ENCODE assay signal across 21 mouse cellular contexts in the genomic region with DNA sequence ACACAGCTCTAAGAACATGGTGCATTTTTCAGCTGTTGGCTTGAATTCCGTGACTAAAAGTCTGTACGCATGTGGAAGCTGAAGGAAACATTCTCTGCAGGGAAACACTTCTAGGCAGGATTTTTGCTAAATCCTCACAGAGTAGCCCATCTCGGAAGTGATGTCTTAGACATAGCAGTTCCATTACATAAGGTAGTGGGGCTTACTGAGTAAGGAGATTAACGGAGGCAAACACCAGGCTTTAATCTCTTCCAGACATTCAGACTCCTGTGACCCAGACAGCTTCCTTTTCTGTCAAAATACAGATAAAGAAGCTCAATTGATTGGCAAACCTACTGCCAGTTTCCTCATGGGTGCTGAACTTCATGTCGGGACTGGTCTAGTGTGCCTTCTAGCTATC.
DNase-seq lines count a peak whose midpoint lies in the region; ATAC-seq lines count a peak whose summit lies in the region.
"Had no signal": no experiment of that assay in that cellular context is flagged by ENCODE, and none has a peak within 500 bp of the region (broad histone marks: within the 10 kb centered on the region; RNA-seq: fewer than 3 reads in every experiment).

No protein-coding gene starts in this region.

- H3K9ac ChIP-seq in liver, embryonic 12.5 days, result no peak overlapping the region
- no peak overlapping the region for H3K9ac ChIP-seq in midbrain, embryonic 15.5 days
- H3K9ac ChIP-seq: heart, embryonic 15.5 days; hindbrain, embryonic 15.5 days; liver, embryonic 15.5 days; neural tube, embryonic 15.5 days had no signal

- H3K4me3 ChIP-seq in liver, embryonic 12.5 days, result no peak overlapping the region
- no peak overlapping the region for H3K4me3 ChIP-seq in embryonic facial prominence, embryonic 10.5 days
- H3K4me3 ChIP-seq in midbrain, embryonic 15.5 days, result no peak overlapping the region
- H3K4me3 ChIP-seq: erythroblast, embryonic 14.5 days; heart, embryonic 15.5 days; hindbrain, embryonic 15.5 days; liver, embryonic 15.5 days; neural tube, embryonic 15.5 days had no signal

- H3K4me1 ChIP-seq in liver, embryonic 12.5 days, result no peaks in the 10 kb centered on the region
- H3K4me1 ChIP-seq in embryonic facial prominence, embryonic 10.5 days, result peaks cover 12% of the 10 kb centered on the region
- no peaks in the 10 kb centered on the region for H3K4me1 ChIP-seq in midbrain, embryonic 15.5 days
- H3K4me1 ChIP-seq: heart, embryonic 15.5 days; hindbrain, embryonic 15.5 days; liver, embryonic 15.5 days; neural tube, embryonic 15.5 days had no signal

- no peak overlapping the region for H3K4me2 ChIP-seq in liver, embryonic 12.5 days
- no peak overlapping the region for H3K4me2 ChIP-seq in midbrain, embryonic 15.5 days
- H3K4me2 ChIP-seq: heart, embryonic 15.5 days; hindbrain, embryonic 15.5 days; liver, embryonic 15.5 days; neural tube, embryonic 15.5 days had no signal

- 0 out of 2 replicates have a peak, but pooled peaks have one; percentile 46 for ATAC-seq in liver, embryonic 12.5 days
- peak; percentile 52 for ATAC-seq in midbrain, embryonic 15.5 days (replicated peaks)

- no peak overlapping the region for H3K27ac ChIP-seq in liver, embryonic 12.5 days
- 0 out of 2 replicates have a peak overlapping the region, but pooled peaks have one; percentile 59 for H3K27ac ChIP-seq in embryonic facial prominence, embryonic 10.5 days (replicated peaks)
- no peak overlapping the region for H3K27ac ChIP-seq in midbrain, embryonic 15.5 days
- H3K27ac ChIP-seq: heart, embryonic 15.5 days; hindbrain, embryonic 15.5 days; liver, embryonic 15.5 days; macrophage; neural tube, embryonic 15.5 days; stomach, postnatal 0 days had no signal

- no peaks in the 10 kb centered on the region for H3K9me3 ChIP-seq in liver, embryonic 12.5 days (replicated peaks)
- H3K9me3 ChIP-seq in embryonic facial prominence, embryonic 10.5 days, result no peaks in the 10 kb centered on the region
- H3K9me3 ChIP-seq in midbrain, embryonic 15.5 days, result no peaks in the 10 kb centered on the region
- H3K9me3 ChIP-seq: heart, embryonic 15.5 days; hindbrain, embryonic 15.5 days; liver, embryonic 15.5 days; neural tube, embryonic 15.5 days had no signal

- peak; percentile 8 for DNase-seq in adrenal gland, postnatal 10 days
- no peak for DNase-seq in adrenal gland, postnatal 36 days
- DNase-seq in liver, result no peak
- DNase-seq in embryonic facial prominence, embryonic 10.5 days (ENCODE audit: low spot score), result no peak
- no peak for DNase-seq in right cerebral cortex, postnatal 4 days
- DNase-seq in cerebellum, adult 9-10 months, result no peak
- DNase-seq: adrenal gland, postnatal 25 days; cerebellum, postnatal 25 days; gastrocnemius, postnatal 14 days; kidney, adult 2 months; kidney, postnatal 36 days; thymus, postnatal 14 days had no signal

- no peaks in the 10 kb centered on the region for H3K27me3 ChIP-seq in liver, embryonic 12.5 days (replicated peaks)
- H3K27me3 ChIP-seq in embryonic facial prominence, embryonic 10.5 days (replicated peaks; ENCODE audit: low read depth, poor library complexity, severe bottlenecking), result no peaks in the 10 kb centered on the region
- H3K27me3 ChIP-seq in midbrain, embryonic 15.5 days (replicated peaks), result no peaks in the 10 kb centered on the region
- H3K27me3 ChIP-seq: heart, embryonic 15.5 days; hindbrain, embryonic 15.5 days; liver, embryonic 15.5 days; neural tube, embryonic 15.5 days had no signal

- no peaks in the 10 kb centered on the region for H3K36me3 ChIP-seq in liver, embryonic 12.5 days
- no peaks in the 10 kb centered on the region for H3K36me3 ChIP-seq in embryonic facial prominence, embryonic 10.5 days (replicated peaks)
- H3K36me3 ChIP-seq in midbrain, embryonic 15.5 days (replicated peaks), result no peaks in the 10 kb centered on the region
- H3K36me3 ChIP-seq: heart, embryonic 15.5 days; hindbrain, embryonic 15.5 days; liver, embryonic 15.5 days; neural tube, embryonic 15.5 days had no signal

- WGBS in liver, embryonic 12.5 days (ENCODE audit: insufficient replicate concordance), result 21% methylated on average over 5 of the region's 5 CpGs
- 22% methylated on average over 5 of the region's 5 CpGs for WGBS in embryonic facial prominence, embryonic 10.5 days
- WGBS in midbrain, embryonic 15.5 days, result 18% methylated on average over 5 of the region's 5 CpGs
